Mouse (Mus musculus): Measurements from ENCODE around the gene Nmb. TPM values are rescaled to one million over a fixed set of nuclear protein-coding genes. Genes with fewer than 3 reads are reported as not detected.

The Nmb gene
- 14.0 TPM for polyA plus RNA-seq (2017; shearing (Covaris generic))

GRCm38 (mm10) chr7:80904921-80905515 is at the start of gene Nmb:
Nmb (minus strand) TSS chr7:80905076.

GRCm38 (mm10) chr7:80947445-80948350 is 42.8 kb upstream of the Nmb start, which contains the start of gene Sec11a:
Sec11a (minus strand) TSS chr7:80947780.

GRCm38 (mm10) chr7:80900944-80901501 is 3.9 kb downstream of the Nmb start, which contains the start of gene Wdr73:
Wdr73 (minus strand) TSS chr7:80901269.

GRCm38 (mm10) chr7:80860729-80861274 is 44.1 kb downstream of the Nmb start, which contains the start of gene Zscan2:
Zscan2 (plus strand) TSS chr7:80860920.

Other genes with a start within 250 kb of the Nmb start
- gene Crtc3, start 216.2 kb downstream of the Nmb start, polyA plus RNA-seq (2017; shearing (Covaris generic)): 71.8 TPM
- 206 TPM for gene Iqgap1, start 79.1 kb downstream of the Nmb start, polyA plus RNA-seq (2017; shearing (Covaris generic))
- 5.1 TPM for gene Zscan2, start 44.2 kb downstream of the Nmb start, polyA plus RNA-seq (2017; shearing (Covaris generic))
- 15.9 TPM for gene Wdr73, start 3.8 kb downstream of the Nmb start, polyA plus RNA-seq (2017; shearing (Covaris generic))
- 412 TPM for gene Sec11a, start 42.7 kb upstream of the Nmb start, polyA plus RNA-seq (2017; shearing (Covaris generic))
- gene Zfp592, start 88.6 kb upstream of the Nmb start, polyA plus RNA-seq (2017; shearing (Covaris generic)): 163 TPM
- 0.05 TPM for gene Alpk3, start 152.5 kb upstream of the Nmb start, polyA plus RNA-seq (2017; shearing (Covaris generic))
- 0.12 TPM for gene Slc28a1, start 209.7 kb upstream of the Nmb start, polyA plus RNA-seq (2017; shearing (Covaris generic))